Mouse (Mus musculus): ENCODE measurements around the gene Ube2r2.
A peak's percentile ranks its signal among the peaks of the same experiment; 100 is the strongest.

DNA sequence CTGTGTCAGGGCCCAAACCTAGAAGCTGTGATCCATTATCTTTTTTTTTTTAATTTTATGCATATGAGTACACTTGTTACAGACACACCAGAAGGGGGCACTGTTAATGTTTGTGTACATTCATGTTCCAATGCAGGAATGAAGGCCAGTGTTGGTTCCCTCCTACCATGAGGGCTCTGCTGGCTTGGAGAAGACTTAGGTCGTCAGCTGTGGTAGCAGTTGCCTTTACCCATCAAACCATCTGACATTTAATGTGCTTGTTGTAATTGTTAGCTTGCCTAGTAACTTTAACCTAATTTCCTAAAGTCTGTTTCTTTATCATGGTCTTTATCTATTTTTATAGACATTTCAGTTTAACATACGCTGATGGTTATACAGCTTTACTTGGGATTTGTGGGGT is 35.4 kb downstream of the Ube2r2 start:
- TF ChIP-seq MEF2A (IDR thresholded peaks at IDR 0.05; ENCODE audit: borderline replicate concordance, low read depth, low read length) (no peak), CTCF (conservative IDR thresholded peaks at IDR 0.05 in 1 of 2, IDR thresholded peaks at IDR 0.05 in 1 of 2; ENCODE audit: low read depth in 2 of 2, low read length in 2 of 2) (peak in 1 of 2 experiments; percentile 13; a peak in 1 of 4 replicates), POLR2A (IDR thresholded peaks at IDR 0.05; ENCODE audit: low read depth, low read length) (no peak), USF1 (IDR thresholded peaks at IDR 0.05; ENCODE audit: low read depth, low read length) (no peak), ELF1 (IDR thresholded peaks at IDR 0.05; ENCODE audit: low read depth, low read length) (no peak), RCOR1 (conservative IDR thresholded peaks at IDR 0.05; ENCODE audit: low read depth, low read length) (no peak), TCF12 (IDR thresholded peaks at IDR 0.05; ENCODE audit: low read depth, low read length) (no peak), E2F4 (IDR thresholded peaks at IDR 0.05; ENCODE audit: insufficient replicate concordance, low read depth, low read length) (no peak), SMC3 (IDR thresholded peaks at IDR 0.05; ENCODE audit: low read depth, low read length) (no peak), MAFK (IDR thresholded peaks at IDR 0.05; ENCODE audit: insufficient replicate concordance, low read length) (no peak), CHD2 (IDR thresholded peaks at IDR 0.05; ENCODE audit: low read length) (no peak), KAT2A (IDR thresholded peaks at IDR 0.05; ENCODE audit: insufficient replicate concordance, low read length) (no peak)
